Mouse (Mus musculus) bone marrow, adult 2 months (tissue): ENCODE measurements around the gene Baz2b.

ENCODE experiments used
- CTCF ChIP-seq: fragments of 200-500 bp; IDR thresholded peaks from 2 replicates; pipeline ENCODE4 v1.5.1; 2011; ENCODE audit warnings: low read length, control low read depth; ENCODE audit not compliant: control insufficient read depth, insufficient read depth
- POLR2A ChIP-seq: fragments of 200-500 bp; IDR thresholded peaks from 2 replicates; pipeline ENCODE4 v1.6.1; 2011; ENCODE audit warnings: low read depth, mild to moderate bottlenecking, control low read depth, low read length, borderline replicate concordance; ENCODE audit not compliant: control insufficient read depth

- TF ChIP-seq CTCF (no peak), POLR2A (no peak)
These were observed 9.5 kb downstream of the Baz2b start for GRCm38 (mm10) chr2:60200051-60200562.
